Mouse (Mus musculus): ENCODE data around the gene Lcp1.

The Lcp1 gene

GRCm38 (mm10) chr14:75279716-75280115 lies 148.8 kb downstream of the Lcp1 start:
- no peak for DNase-seq (ENCODE audit: extremely low read depth, low read depth)

- DNase-seq (ENCODE audit: extremely low read depth, low read depth), result no peak
Measured at GRCm38 (mm10) chr14:75280406-75280805, 149.5 kb downstream of the Lcp1 start.
